Mouse (Mus musculus): ENCODE data around the gene Gck.

The Gck gene

GRCm38 (mm10) chr11:5983629-5984028 is 33.7 kb upstream of the Gck start:
- no peak overlapping the region for H3K4me3 ChIP-seq (replicated peaks; ENCODE audit: low read length)
- no peaks in the 10 kb centered on the region for H3K9me3 ChIP-seq (ENCODE audit: low read length)
- H3K36me3 ChIP-seq (ENCODE audit: insufficient read depth, low read length) = peaks cover 47% of the 10 kb centered on the region
- peaks cover 54% of the 10 kb centered on the region for H3K4me1 ChIP-seq (replicated peaks; ENCODE audit: low read depth, low read length)
- no peaks in the 10 kb centered on the region for H3K27me3 ChIP-seq (ENCODE audit: insufficient read depth, low read length)
- TF ChIP-seq POU5F1 (IDR thresholded peaks at IDR 0.05; ENCODE audit: borderline replicate concordance, low read length) (no peak), NANOG (IDR thresholded peaks at IDR 0.05; ENCODE audit: borderline replicate concordance, low read length) (no peak), CTCF (conservative IDR thresholded peaks at IDR 0.05; ENCODE audit: low read length) (no peak)

GRCm38 (mm10) chr11:5981323-5981722 is 31.4 kb upstream of the Gck start:
- Histone ChIP-seq H3K4me3 (replicated peaks; ENCODE audit: low read length) (peak overlapping the region; percentile 52), H3K27me3 (ENCODE audit: insufficient read depth, low read length) (no peaks in the 10 kb centered on the region), H3K36me3 (ENCODE audit: insufficient read depth, low read length) (peaks cover 40% of the 10 kb centered on the region), H3K9me3 (ENCODE audit: low read length) (no peaks in the 10 kb centered on the region), H3K4me1 (replicated peaks; ENCODE audit: low read depth, low read length) (peaks cover 66% of the 10 kb centered on the region)
- TF ChIP-seq NANOG (IDR thresholded peaks at IDR 0.05; ENCODE audit: borderline replicate concordance, low read length) (no peak), POU5F1 (IDR thresholded peaks at IDR 0.05; ENCODE audit: borderline replicate concordance, low read length) (no peak), CTCF (conservative IDR thresholded peaks at IDR 0.05; ENCODE audit: low read length) (no peak)

- Histone ChIP-seq H3K27me3 (ENCODE audit: insufficient read depth, low read length) (no peaks in the 10 kb centered on the region), H3K4me3 (replicated peaks; ENCODE audit: low read length) (peak overlapping the region; percentile 52; the same call in 1 of the 2 replicates), H3K36me3 (ENCODE audit: insufficient read depth, low read length) (peaks cover 40% of the 10 kb centered on the region), H3K9me3 (ENCODE audit: low read length) (no peaks in the 10 kb centered on the region), H3K4me1 (replicated peaks; ENCODE audit: low read depth, low read length) (peaks cover 73% of the 10 kb centered on the region)
- TF ChIP-seq CTCF (conservative IDR thresholded peaks at IDR 0.05; ENCODE audit: low read length) (no peak), POU5F1 (IDR thresholded peaks at IDR 0.05; ENCODE audit: borderline replicate concordance, low read length) (no peak), NANOG (IDR thresholded peaks at IDR 0.05; ENCODE audit: borderline replicate concordance, low read length) (no peak)
These were observed 30.7 kb upstream of the Gck start for GRCm38 (mm10) chr11:5980561-5980960.

- peaks cover 75% of the 10 kb centered on the region for H3K4me1 ChIP-seq (replicated peaks; ENCODE audit: low read depth, low read length)
- no peak for TF ChIP-seq POU5F1 (IDR thresholded peaks at IDR 0.05; ENCODE audit: borderline replicate concordance, low read length)
- no peak for TF ChIP-seq NANOG (IDR thresholded peaks at IDR 0.05; ENCODE audit: borderline replicate concordance, low read length)
- no peak for TF ChIP-seq CTCF (conservative IDR thresholded peaks at IDR 0.05; ENCODE audit: low read length)
- peaks cover 36% of the 10 kb centered on the region for H3K36me3 ChIP-seq (ENCODE audit: insufficient read depth, low read length)
- H3K9me3 ChIP-seq (ENCODE audit: low read length) = no peaks in the 10 kb centered on the region
- no peaks in the 10 kb centered on the region for H3K27me3 ChIP-seq (ENCODE audit: insufficient read depth, low read length)
- no peak overlapping the region for H3K4me3 ChIP-seq (replicated peaks; ENCODE audit: low read length)
These were observed 30.2 kb upstream of the Gck start for GRCm38 (mm10) chr11:5980108-5980507.

- Histone ChIP-seq H3K27me3 (ENCODE audit: insufficient read depth, low read length) (no peaks in the 10 kb centered on the region), H3K4me1 (replicated peaks; ENCODE audit: low read depth, low read length) (peaks cover 76% of the 10 kb centered on the region), H3K4me3 (replicated peaks; ENCODE audit: low read length) (no peak overlapping the region), H3K9me3 (ENCODE audit: low read length) (no peaks in the 10 kb centered on the region), H3K36me3 (ENCODE audit: insufficient read depth, low read length) (peaks cover 28% of the 10 kb centered on the region)
- TF ChIP-seq POU5F1 (IDR thresholded peaks at IDR 0.05; ENCODE audit: borderline replicate concordance, low read length) (no peak), CTCF (conservative IDR thresholded peaks at IDR 0.05; ENCODE audit: low read length) (no peak), NANOG (IDR thresholded peaks at IDR 0.05; ENCODE audit: borderline replicate concordance, low read length) (no peak)
These were observed 29.2 kb upstream of the Gck start for GRCm38 (mm10) chr11:5979088-5979487.

GRCm38 (mm10) chr11:5976106-5976505 is 26.2 kb upstream of the Gck start:
- no peaks in the 10 kb centered on the region for H3K9me3 ChIP-seq (ENCODE audit: low read length)
- TF ChIP-seq NANOG (IDR thresholded peaks at IDR 0.05; ENCODE audit: borderline replicate concordance, low read length) = no peak
- no peak for TF ChIP-seq POU5F1 (IDR thresholded peaks at IDR 0.05; ENCODE audit: borderline replicate concordance, low read length)
- TF ChIP-seq CTCF (conservative IDR thresholded peaks at IDR 0.05; ENCODE audit: low read length) = no peak
- peaks cover 8% of the 10 kb centered on the region; the same call in 1 of the 2 replicates for H3K27me3 ChIP-seq (ENCODE audit: insufficient read depth, low read length)
- H3K4me3 ChIP-seq (replicated peaks; ENCODE audit: low read length) = no peak overlapping the region
- peaks cover 88% of the 10 kb centered on the region for H3K4me1 ChIP-seq (replicated peaks; ENCODE audit: low read depth, low read length)
- H3K36me3 ChIP-seq (ENCODE audit: insufficient read depth, low read length) = peaks cover 19% of the 10 kb centered on the region

- Histone ChIP-seq H3K4me1 (replicated peaks; ENCODE audit: low read depth, low read length) (peaks cover 88% of the 10 kb centered on the region), H3K27me3 (ENCODE audit: insufficient read depth, low read length) (peaks cover 13% of the 10 kb centered on the region; the same call in 1 of the 2 replicates), H3K36me3 (ENCODE audit: insufficient read depth, low read length) (peaks cover 25% of the 10 kb centered on the region), H3K4me3 (replicated peaks; ENCODE audit: low read length) (no peak overlapping the region), H3K9me3 (ENCODE audit: low read length) (no peaks in the 10 kb centered on the region)
- TF ChIP-seq NANOG (IDR thresholded peaks at IDR 0.05; ENCODE audit: borderline replicate concordance, low read length) = no peak
These were observed 25.2 kb upstream of the Gck start for GRCm38 (mm10) chr11:5975068-5975467.

GRCm38 (mm10) chr11:5974053-5974452 is 24.2 kb upstream of the Gck start:
- Histone ChIP-seq H3K4me3 (replicated peaks; ENCODE audit: low read length) (no peak overlapping the region), H3K9me3 (ENCODE audit: low read length) (no peaks in the 10 kb centered on the region), H3K36me3 (ENCODE audit: insufficient read depth, low read length) (peaks cover 26% of the 10 kb centered on the region), H3K4me1 (replicated peaks; ENCODE audit: low read depth, low read length) (peaks cover 82% of the 10 kb centered on the region), H3K27me3 (ENCODE audit: insufficient read depth, low read length) (peaks cover 13% of the 10 kb centered on the region; the same call in 1 of the 2 replicates)
- TF ChIP-seq NANOG (IDR thresholded peaks at IDR 0.05; ENCODE audit: borderline replicate concordance, low read length) (no peak), CTCF (conservative IDR thresholded peaks at IDR 0.05; ENCODE audit: low read length) (no peak), POU5F1 (IDR thresholded peaks at IDR 0.05; ENCODE audit: borderline replicate concordance, low read length) (no peak)

GRCm38 (mm10) chr11:5973151-5973550 is 23.3 kb upstream of the Gck start:
- peaks cover 31% of the 10 kb centered on the region for H3K36me3 ChIP-seq (ENCODE audit: insufficient read depth, low read length)
- no peak for TF ChIP-seq CTCF (conservative IDR thresholded peaks at IDR 0.05; ENCODE audit: low read length)
- no peak for TF ChIP-seq NANOG (IDR thresholded peaks at IDR 0.05; ENCODE audit: borderline replicate concordance, low read length)
- no peak for TF ChIP-seq POU5F1 (IDR thresholded peaks at IDR 0.05; ENCODE audit: borderline replicate concordance, low read length)
- H3K4me1 ChIP-seq (replicated peaks; ENCODE audit: low read depth, low read length) = peaks cover 82% of the 10 kb centered on the region
- no peak overlapping the region for H3K4me3 ChIP-seq (replicated peaks; ENCODE audit: low read length)
- no peaks in the 10 kb centered on the region for H3K9me3 ChIP-seq (ENCODE audit: low read length)
- peaks cover 13% of the 10 kb centered on the region; the same call in 1 of the 2 replicates for H3K27me3 ChIP-seq (ENCODE audit: insufficient read depth, low read length)

Data from E14TG2a.4 (cell line).